Mouse (Mus musculus) embryonic facial prominence, embryonic 14.5 days (tissue): ENCODE measurements at regions not wholly inside any gene's neighbourhood (a gene's known extent, or its start where the extent isn't known, plus 50 kb on each side); places are given as distances from the start of the nearest gene placed in this dataset.

Experiments used
- ATAC-seq: fragments of 200-750 bp; cut with Nextera tagmentation; 2 replicates; pipeline ENCODE4 v1.8.0; 2017; ENCODE audit warnings: low read depth, moderate number of reproducible peaks, moderate TSS enrichment
- DNase-seq: peaks from one replicate; pipeline ENCODE4 v3.0.0-alpha.2; 2015; ENCODE audit warnings: low spot score
- H3K27ac ChIP-seq: fragments of 300-500 bp; sonication (generic); replicated peaks from 2 replicates; pipeline ENCODE4 v1.5.1; 2014; ENCODE audit warnings: low read depth, mild to moderate bottlenecking, low read length, moderate library complexity
- H3K27me3 ChIP-seq: fragments of 300-500 bp; sonication (generic); replicated peaks from 2 replicates; pipeline ENCODE4 v1.6.1; 2014; ENCODE audit warnings: low read length; ENCODE audit not compliant: control insufficient read depth, insufficient read depth
- H3K36me3 ChIP-seq: fragments of 300-500 bp; sonication (generic); 2 replicates; pipeline ENCODE4 v1.6.1; 2014; ENCODE audit warnings: low read length, mixed read lengths; ENCODE audit not compliant: control insufficient read depth, insufficient read depth
- H3K4me1 ChIP-seq: fragments of 300-500 bp; sonication (generic); 2 replicates; pipeline ENCODE4 v1.6.1; 2014; ENCODE audit warnings: antibody characterized with exemption, low read length; ENCODE audit not compliant: control insufficient read depth, insufficient read depth
- H3K4me2 ChIP-seq: fragments of 300-500 bp; sonication (generic); 2 replicates; pipeline ENCODE4 v1.6.1; 2014; ENCODE audit warnings: low read depth, mild to moderate bottlenecking, low read length, moderate library complexity, mixed read lengths
- H3K4me3 ChIP-seq: fragments of 300-500 bp; sonication (generic); 2 replicates; pipeline ENCODE4 v1.5.1; 2014; ENCODE audit warnings: low read depth, mild to moderate bottlenecking, low read length
- H3K9ac ChIP-seq: fragments of 300-500 bp; sonication (generic); 2 replicates; pipeline ENCODE4 v1.6.1; 2014; ENCODE audit warnings: low read depth, mild to moderate bottlenecking, low read length, moderate library complexity, mixed read lengths
- H3K9me3 ChIP-seq: fragments of 300-500 bp; sonication (generic); 2 replicates; pipeline ENCODE4 v1.6.1; 2016; ENCODE audit warnings: low read length; ENCODE audit not compliant: control insufficient read depth
- WGBS: fragments of 180-500 bp; shearing (Covaris S2); extraction: QIAGEN DNeasy Blood & Tissue Kit; methylation state at CpG from one replicate; pipeline ENCODE4 v1.1.7; 2014; 5-methylcytosine and 5-hydroxymethylcytosine counted together

- no peak for ATAC-seq
- Histone ChIP-seq H3K27me3 (no peaks in the 10 kb centered on the region), H3K4me1 (peaks cover 7% of the 10 kb centered on the region; the same call in 1 of the 2 replicates), H3K27ac (no peak overlapping the region), H3K9ac (no peak overlapping the region), H3K4me3 (no peak overlapping the region), H3K4me2 (no peak overlapping the region), H3K36me3 (no peaks in the 10 kb centered on the region), H3K9me3 (no peaks in the 10 kb centered on the region)
- 90% methylated on average over 1 of the region's 1 CpGs for WGBS
- no peak for DNase-seq
These were observed 126.3 kb upstream of the Itgb1 start for GRCm38 (mm10) chr8:128559004-128559662.

GRCm38 (mm10) chr8:128560418-128560817 lies 125.0 kb upstream of the Itgb1 start:
- no peak for ATAC-seq
- H3K4me1 ChIP-seq, result peaks cover 7% of the 10 kb centered on the region; the same call in 1 of the 2 replicates

GRCm38 (mm10) chr8:128561016-128561415 lies 124.4 kb upstream of the Itgb1 start:
- Histone ChIP-seq H3K4me1 (peaks cover 7% of the 10 kb centered on the region; the same call in 1 of the 2 replicates), H3K27ac (no peak overlapping the region), H3K4me2 (no peak overlapping the region), H3K9ac (no peak overlapping the region), H3K9me3 (no peaks in the 10 kb centered on the region), H3K27me3 (no peaks in the 10 kb centered on the region), H3K36me3 (no peaks in the 10 kb centered on the region), H3K4me3 (no peak overlapping the region)
- WGBS, result 75% methylated on average over 1 of the region's 1 CpGs
- ATAC-seq (no peak), DNase-seq (no peak)

More at GRCm38 (mm10) chr8:128560418-128560817, 125.0 kb upstream of the Itgb1 start:
- 64% methylated on average over 2 of the region's 2 CpGs for WGBS
- Histone ChIP-seq H3K36me3 (no peaks in the 10 kb centered on the region), H3K4me2 (no peak overlapping the region), H3K4me3 (no peak overlapping the region), H3K9ac (no peak overlapping the region), H3K9me3 (no peaks in the 10 kb centered on the region), H3K27me3 (no peaks in the 10 kb centered on the region), H3K27ac (no peak overlapping the region)
- DNase-seq, result no peak

- no peak overlapping the region for H3K4me2 ChIP-seq
- H3K9ac ChIP-seq, result no peak overlapping the region
- H3K4me3 ChIP-seq, result no peak overlapping the region
- DNase-seq (no peak), ATAC-seq (no peak)
- no peaks in the 10 kb centered on the region for H3K9me3 ChIP-seq
- no peak overlapping the region for H3K27ac ChIP-seq
- no peaks in the 10 kb centered on the region for H3K27me3 ChIP-seq
- H3K36me3 ChIP-seq, result no peaks in the 10 kb centered on the region
- 44% methylated on average over 3 of the region's 3 CpGs for whole genome bisulfite sequencing
- H3K4me1 ChIP-seq, result peaks cover 7% of the 10 kb centered on the region; the same call in 1 of the 2 replicates
These were observed 122.8 kb upstream of the Itgb1 start for GRCm38 (mm10) chr8:128562625-128563024.

- DNase-seq (no peak), ATAC-seq (no peak)
- no peaks in the 10 kb centered on the region for H3K27me3 ChIP-seq
- no peak overlapping the region for H3K27ac ChIP-seq
- H3K36me3 ChIP-seq, result no peaks in the 10 kb centered on the region
- H3K9me3 ChIP-seq, result no peaks in the 10 kb centered on the region
- 40% methylated on average over 3 of the region's 3 CpGs for WGBS
- H3K9ac ChIP-seq, result no peak overlapping the region
- no peak overlapping the region for H3K4me2 ChIP-seq
- H3K4me3 ChIP-seq, result no peak overlapping the region
- peaks cover 7% of the 10 kb centered on the region; the same call in 1 of the 2 replicates for H3K4me1 ChIP-seq
These were observed 121.7 kb upstream of the Itgb1 start for GRCm38 (mm10) chr8:128563744-128564143.

- ATAC-seq, result no peak
- H3K27ac ChIP-seq, result no peak overlapping the region
These were observed 113.2 kb upstream of the Itgb1 start for GRCm38 (mm10) chr8:128572291-128572690.

DNA sequence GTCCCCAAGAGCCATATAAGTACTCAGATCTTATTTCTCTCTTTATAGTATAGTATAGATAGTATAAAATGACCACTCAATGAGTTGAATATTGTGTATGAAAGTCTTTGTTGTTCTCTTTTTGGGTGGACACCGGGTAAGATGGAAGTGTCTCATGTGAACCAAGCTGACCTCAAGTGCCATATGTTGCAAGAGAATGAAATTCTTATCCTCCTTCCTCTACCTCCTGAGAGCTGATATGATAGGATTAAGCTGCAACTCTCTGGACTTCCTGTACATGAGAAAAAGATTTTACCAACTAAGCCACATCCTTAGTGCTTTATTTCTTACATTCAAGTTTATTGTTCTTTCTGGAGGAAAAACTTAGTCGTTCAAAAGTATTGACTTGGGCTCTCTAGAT lies 91.3 kb upstream of the Itgb1 start:
- 72% methylated on average over 2 of the region's 2 CpGs for WGBS
- no peak for ATAC-seq

More at GRCm38 (mm10) chr8:128572291-128572690, 113.2 kb upstream of the Itgb1 start:
- no peak for DNase-seq
- no peak overlapping the region for H3K9ac ChIP-seq
- no peaks in the 10 kb centered on the region for H3K36me3 ChIP-seq
- H3K4me2 ChIP-seq, result no peak overlapping the region
- no peaks in the 10 kb centered on the region for H3K4me1 ChIP-seq
- H3K4me3 ChIP-seq, result no peak overlapping the region
- no peaks in the 10 kb centered on the region for H3K27me3 ChIP-seq
- no peaks in the 10 kb centered on the region for H3K9me3 ChIP-seq

GRCm38 (mm10) chr8:128594780-128595179 lies 90.7 kb upstream of the Itgb1 start:
- peak; percentile 33 for DNase-seq
- Histone ChIP-seq H3K27me3 (no peaks in the 10 kb centered on the region), H3K4me3 (no peak overlapping the region), H3K4me2 (no peak overlapping the region), H3K36me3 (no peaks in the 10 kb centered on the region), H3K9ac (no peak overlapping the region), H3K4me1 (peaks cover 6% of the 10 kb centered on the region; the same call in 1 of the 2 replicates), H3K27ac (no peak overlapping the region), H3K9me3 (no peaks in the 10 kb centered on the region)
- no peak for ATAC-seq
- WGBS, result 23% methylated on average over 1 of the region's 1 CpGs

More for the DNA sequence above, 91.3 kb upstream of the Itgb1 start:
- H3K9ac ChIP-seq, result no peak overlapping the region
- no peak for DNase-seq
- H3K9me3 ChIP-seq, result no peaks in the 10 kb centered on the region
- peaks cover 6% of the 10 kb centered on the region; the same call in 1 of the 2 replicates for H3K4me1 ChIP-seq
- H3K36me3 ChIP-seq, result no peaks in the 10 kb centered on the region
- H3K4me2 ChIP-seq, result no peak overlapping the region
- no peak overlapping the region for H3K4me3 ChIP-seq
- no peak overlapping the region for H3K27ac ChIP-seq
- no peaks in the 10 kb centered on the region for H3K27me3 ChIP-seq

DNA sequence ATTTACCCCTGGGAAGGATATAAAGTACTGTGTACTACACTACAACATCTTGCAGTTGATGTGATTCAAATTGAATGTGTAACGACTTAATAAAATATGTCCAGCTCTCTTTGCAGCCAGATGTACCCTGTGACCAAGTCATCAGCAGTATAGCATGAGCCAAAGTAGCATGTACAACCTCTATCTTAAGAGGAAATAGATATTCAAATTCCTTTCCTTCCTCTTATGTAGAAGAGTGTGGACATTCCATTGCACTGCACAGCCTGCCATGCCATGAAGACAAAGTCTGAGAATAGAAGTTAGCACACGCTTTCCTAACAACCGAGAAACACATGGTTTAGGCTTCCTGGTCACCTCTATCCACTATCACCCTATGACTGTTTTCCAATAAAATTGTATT lies 79.9 kb upstream of the Itgb1 start:
- no peaks in the 10 kb centered on the region for H3K9me3 ChIP-seq
- ATAC-seq (no peak), DNase-seq (no peak)
- H3K9ac ChIP-seq, result no peak overlapping the region
- H3K27ac ChIP-seq, result no peak overlapping the region
- H3K4me1 ChIP-seq, result no peaks in the 10 kb centered on the region
- H3K4me2 ChIP-seq, result no peak overlapping the region
- H3K36me3 ChIP-seq, result no peaks in the 10 kb centered on the region
- H3K4me3 ChIP-seq, result no peak overlapping the region
- WGBS, result 90% methylated on average over 3 of the region's 3 CpGs
- no peaks in the 10 kb centered on the region for H3K27me3 ChIP-seq
